Mouse (Mus musculus) CH12.LX (cell line): Measurements from ENCODE around the gene Zfp605. TPM values are rescaled to one million over a fixed set of nuclear protein-coding genes. Genes with fewer than 3 reads are reported as not detected.
"Not testable (repeated sequence)": the region's sequence is repeated elsewhere in the genome, so short reads cannot be mapped to it uniquely, and the experiment has no call there.

Experiments used
- DNase-seq: peaks from one replicate; pipeline ENCODE4 v3.0.0-alpha.2; 2013; ENCODE audit errors: extremely low read depth
- H3K27ac ChIP-seq: 2 replicates; pipeline ENCODE4 v1.5.1; 2012; ENCODE audit warnings: low read depth, mild to moderate bottlenecking, control low read depth, moderate library complexity; ENCODE audit not compliant: insufficient read depth
- H3K27me3 ChIP-seq: replicated peaks from 2 replicates; pipeline ENCODE3; 2012; ENCODE audit warnings: inconsistent platforms
- H3K36me3 ChIP-seq, 2 experiments: replicated peaks in 1 of 2; 2 replicates each; pipeline versions ENCODE3 to v1.6.1; 2012; ENCODE audit warnings: inconsistent platforms in 1 of 2, low read length in 1 of 2, mild to moderate bottlenecking in 1 of 2, mixed read lengths in 1 of 2, moderate library complexity in 1 of 2; ENCODE audit not compliant: control insufficient read depth in 1 of 2, insufficient read depth in 1 of 2
- H3K4me1 ChIP-seq, 2 experiments: 2 replicates each; pipeline ENCODE4 v1.6.1; 2012; ENCODE audit warnings: inconsistent platforms in 1 of 2, moderate library complexity in 1 of 2; ENCODE audit not compliant: insufficient read depth in 2 of 2, control insufficient read depth in 1 of 2
- H3K4me2 ChIP-seq: 2 replicates; pipeline ENCODE4 v1.6.1; 2012; ENCODE audit warnings: low read depth, mild to moderate bottlenecking, control low read depth; ENCODE audit not compliant: poor library complexity, insufficient read depth, severe bottlenecking
- H3K4me3 ChIP-seq, 3 experiments: fragments of 150-350 bp in 1 of 3; sonication (generic) in 1 of 3; replicated peaks in 1 of 3; 2 replicates each; pipeline versions ENCODE3 to v1.5.1; 2011 to 2012; ENCODE audit warnings: low read depth in 2 of 3, low read length in 2 of 3, mild to moderate bottlenecking in 2 of 3, moderate library complexity in 2 of 3, control low read depth in 1 of 3, improper control_type of control experiment in 1 of 3, inconsistent platforms in 1 of 3, mixed read lengths in 1 of 3; ENCODE audit not compliant: poor library complexity in 1 of 3
- H3K79me2 ChIP-seq: replicated peaks from 2 replicates; pipeline ENCODE4 v1.6.1; 2012; ENCODE audit warnings: mild to moderate bottlenecking, moderate library complexity; ENCODE audit not compliant: control insufficient read depth, poor library complexity, insufficient read depth, severe bottlenecking; ENCODE audit errors: extremely low read depth
- H3K9ac ChIP-seq: 2 replicates; pipeline ENCODE4 v1.6.1; 2012; ENCODE audit warnings: low read depth, mild to moderate bottlenecking, control low read depth, moderate library complexity; ENCODE audit not compliant: insufficient read depth
- H3K9me3 ChIP-seq: replicated peaks from 2 replicates; pipeline ENCODE3; 2012; ENCODE audit warnings: low read length, inconsistent platforms, mixed read lengths
- BHLHE40 ChIP-seq: IDR thresholded peaks from 2 replicates; pipeline ENCODE4 v1.6.1; 2011; ENCODE audit warnings: mild to moderate bottlenecking, low read depth, low read length, improper control_type of control experiment
- CTCF ChIP-seq, 2 experiments: IDR thresholded peaks in 1 of 2; conservative IDR thresholded peaks in 1 of 2; 2 replicates each; pipeline ENCODE4 v1.5.1; 2011 to 2012; ENCODE audit warnings: low read depth in 2 of 2, low read length in 2 of 2, improper control_type of control experiment in 1 of 2, inconsistent platforms in 1 of 2, mild to moderate bottlenecking in 1 of 2, moderate library complexity in 1 of 2
- ELF1 ChIP-seq: IDR thresholded peaks from 2 replicates; pipeline ENCODE4 v1.6.1; 2014; ENCODE audit warnings: low read depth, mild to moderate bottlenecking, inconsistent platforms, low read length, improper control_type of control experiment
- EP300 ChIP-seq: IDR thresholded peaks from 2 replicates; pipeline ENCODE4 v1.6.1; 2011; ENCODE audit warnings: low read length, improper control_type of control experiment
- HCFC1 ChIP-seq: IDR thresholded peaks from 2 replicates; pipeline ENCODE4 v1.6.1; 2012; ENCODE audit warnings: low read depth, mild to moderate bottlenecking, inconsistent platforms, low read length, improper control_type of control experiment
- IRF4 ChIP-seq: IDR thresholded peaks from 2 replicates; pipeline ENCODE4 v1.6.1; 2014; ENCODE audit warnings: low read depth, mild to moderate bottlenecking, inconsistent platforms, low read length, improper control_type of control experiment
- JUND ChIP-seq: conservative IDR thresholded peaks from 2 replicates; pipeline ENCODE4 v1.6.1; 2011; ENCODE audit warnings: low read depth, low read length, improper control_type of control experiment
- KAT2A ChIP-seq: IDR thresholded peaks from 2 replicates; pipeline ENCODE4 v1.6.1; 2012; ENCODE audit warnings: low read length, improper control_type of control experiment, inconsistent platforms; ENCODE audit not compliant: insufficient replicate concordance
- MAFK ChIP-seq: IDR thresholded peaks from 2 replicates; pipeline ENCODE4 v1.6.1; 2011; ENCODE audit warnings: low read length, improper control_type of control experiment; ENCODE audit not compliant: insufficient replicate concordance
- MAX ChIP-seq: IDR thresholded peaks from 2 replicates; pipeline ENCODE4 v1.6.1; 2011; ENCODE audit warnings: low read length, improper control_type of control experiment
- MAZ ChIP-seq: IDR thresholded peaks from 2 replicates; pipeline ENCODE4 v1.6.1; 2012; ENCODE audit warnings: low read depth, mild to moderate bottlenecking, inconsistent platforms, low read length, improper control_type of control experiment, moderate library complexity
- MYC ChIP-seq: IDR thresholded peaks from 2 replicates; pipeline ENCODE4 v1.6.1; 2011; ENCODE audit warnings: low read depth, mild to moderate bottlenecking, improper control_type of control experiment, low read length
- NELFE ChIP-seq: IDR thresholded peaks from 2 replicates; pipeline ENCODE4 v1.6.1; 2011; ENCODE audit warnings: low read depth, low read length, improper control_type of control experiment
- NRF1 ChIP-seq: IDR thresholded peaks from 2 replicates; pipeline ENCODE4 v1.6.1; 2014; ENCODE audit warnings: low read depth, mild to moderate bottlenecking, inconsistent platforms, low read length, improper control_type of control experiment, moderate library complexity
- PAX5 ChIP-seq: IDR thresholded peaks from 2 replicates; pipeline ENCODE4 v1.6.1; 2012; ENCODE audit warnings: low read length, inconsistent platforms, mixed read lengths
- POLR2A ChIP-seq: IDR thresholded peaks from 2 replicates; pipeline ENCODE4 v1.6.1; 2011; ENCODE audit warnings: low read depth, mild to moderate bottlenecking, improper control_type of control experiment, low read length
- RAD21 ChIP-seq: IDR thresholded peaks from 2 replicates; pipeline ENCODE4 v1.6.1; 2011; ENCODE audit warnings: low read depth, mild to moderate bottlenecking, low read length, improper control_type of control experiment, moderate library complexity
- SIN3A ChIP-seq: IDR thresholded peaks from 2 replicates; pipeline ENCODE4 v1.6.1; 2012; ENCODE audit warnings: low read length, improper control_type of control experiment, inconsistent platforms
- SMC3 ChIP-seq: IDR thresholded peaks from 2 replicates; pipeline ENCODE4 v1.6.1; 2011; ENCODE audit warnings: low read depth, low read length, improper control_type of control experiment
- TBP ChIP-seq: conservative IDR thresholded peaks from 2 replicates; pipeline ENCODE4 v1.6.1; 2011; ENCODE audit warnings: low read depth, low read length, improper control_type of control experiment
- TCF12 ChIP-seq: IDR thresholded peaks from 2 replicates; pipeline ENCODE4 v1.6.1; 2014; ENCODE audit warnings: low read depth, mild to moderate bottlenecking, inconsistent platforms, low read length, improper control_type of control experiment
- USF2 ChIP-seq: conservative IDR thresholded peaks from 2 replicates; pipeline ENCODE4 v1.6.1; 2011; ENCODE audit warnings: low read depth, low read length, improper control_type of control experiment
- ZC3H11A ChIP-seq: IDR thresholded peaks from 2 replicates; pipeline ENCODE4 v1.6.1; 2012; ENCODE audit warnings: low read depth, mild to moderate bottlenecking, inconsistent platforms, low read length, improper control_type of control experiment
- ZKSCAN1 ChIP-seq: IDR thresholded peaks from 2 replicates; pipeline ENCODE4 v1.6.1; 2012; ENCODE audit warnings: low read depth, inconsistent platforms, low read length, improper control_type of control experiment, borderline replicate concordance
- ZMIZ1 ChIP-seq: IDR thresholded peaks from 2 replicates; pipeline ENCODE4 v1.6.1; 2012; ENCODE audit warnings: low read depth, mild to moderate bottlenecking, inconsistent platforms, low read length, improper control_type of control experiment
- ZNF384 ChIP-seq: IDR thresholded peaks from 2 replicates; pipeline ENCODE4 v1.6.1; 2012; ENCODE audit warnings: low read depth, low read length, improper control_type of control experiment, inconsistent platforms
- dilution Hi-C: fragments of 300-500 bp; cut with MboI; formaldehyde crosslinking; loops from 2 replicates; pipeline ENCODE4 v1.14.3; 2020; ENCODE audit warnings: low sequenced_read_pairs; ENCODE audit not compliant: extremely low pct_unique_long_range_greater_than_20kb, extremely low pct_ligation_motif_present
- in situ Hi-C: fragments of 300-500 bp; cut with MboI; formaldehyde crosslinking; loops from 3 replicates; pipeline ENCODE4 v1.14.3; 2019; ENCODE audit warnings: low sequenced_read_pairs, low pct_ligation_motif_present, low pct_unique_long_range_greater_than_20kb, mixed read lengths
- polyA plus RNA-seq: library from polyadenylated mRNA; unstranded; fragments of >175 nt; gene quantifications from 2 replicates; pipeline ENCODE4 v1.2.1, GENCODE M21; 2012; ENCODE audit warnings: low read depth; ENCODE audit not compliant: insufficient read length
- total RNA-seq, 2 experiments: library from RNA; depleted of rRNA; stranded (reverse); fragments of 300-350 nt in 1 of 2; fragments of >200 nt in 1 of 2; gene quantifications; 2 replicates each; pipeline ENCODE4 v1.2.3; 2012 to 2014

The Zfp605 gene
- total and polyA plus RNA-seq, 3 experiments = 3.9 to 5.9 (median 5.3) TPM

DNA sequence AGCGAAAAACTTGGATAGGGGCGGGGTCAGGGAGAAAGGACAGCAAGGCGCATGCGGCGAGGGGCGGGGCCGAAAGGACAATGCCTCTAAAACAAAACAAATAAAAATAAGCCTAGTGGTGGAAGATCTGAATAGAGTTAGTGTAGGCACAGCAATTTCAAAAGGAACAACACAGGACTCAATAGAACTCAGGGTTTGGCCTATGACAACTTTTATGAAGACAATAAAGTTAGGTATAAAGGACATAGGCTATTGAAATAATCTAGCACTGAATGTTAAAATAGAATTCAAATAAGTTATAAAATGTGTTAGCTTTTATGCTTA, 1.6 kb upstream of the Zfp605 start:
- peak overlapping the region; percentile 61 to 92 (median 83) for H3K4me3 ChIP-seq
- H3K9me3 ChIP-seq = no peaks in the 10 kb centered on the region
- in situ Hi-C loops = no loop called here
- dilution Hi-C loops = no loop called here
- no peak overlapping the region for H3K27ac ChIP-seq
- peaks cover 18% of the 10 kb centered on the region; the same call in 1 of the 2 replicates for H3K79me2 ChIP-seq
- no peaks in the 10 kb centered on the region for H3K27me3 ChIP-seq
- peaks cover 16 to 29% of the 10 kb centered on the region in 2 experiments for H3K4me1 ChIP-seq
- H3K36me3 ChIP-seq = peaks cover 44 to 50% of the 10 kb centered on the region in 2 experiments
- no peak overlapping the region; the same call in 1 of the 2 replicates for H3K9ac ChIP-seq
- TF ChIP-seq BHLHE40 (no peak), TCF12 (no peak), HCFC1 (0 out of 2 replicates have a peak, but pooled peaks have one; percentile 0), SIN3A (no peak; the same call in 1 of the 2 replicates), IRF4 (no peak)
- H3K4me2 ChIP-seq = no peak overlapping the region
- no peak for DNase-seq

DNA sequence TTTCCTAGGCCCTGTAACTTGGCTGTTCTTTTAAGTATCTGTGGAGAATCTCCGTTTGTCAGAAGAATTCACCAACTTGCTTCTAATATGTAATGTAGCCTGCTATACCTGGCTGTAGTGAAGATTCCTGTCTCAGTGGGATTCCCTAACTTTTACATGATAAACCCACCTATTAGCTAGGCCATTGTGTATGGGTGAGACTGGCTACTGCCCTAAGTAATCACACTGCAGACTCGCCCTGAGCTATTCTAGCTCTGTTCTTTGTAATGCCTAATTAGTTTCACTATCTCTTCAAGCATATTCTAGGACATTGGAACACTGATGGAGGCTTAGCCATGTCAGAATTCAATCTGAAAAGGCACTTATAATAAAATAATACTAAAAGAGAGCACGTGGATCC, 12.5 kb downstream of the Zfp605 start:
- dilution Hi-C loops, H3K27ac ChIP-seq: not testable (repeated sequence)
- H3K36me3 ChIP-seq = peaks cover 21 to 50% of the 10 kb centered on the region in 2 experiments

DNA sequence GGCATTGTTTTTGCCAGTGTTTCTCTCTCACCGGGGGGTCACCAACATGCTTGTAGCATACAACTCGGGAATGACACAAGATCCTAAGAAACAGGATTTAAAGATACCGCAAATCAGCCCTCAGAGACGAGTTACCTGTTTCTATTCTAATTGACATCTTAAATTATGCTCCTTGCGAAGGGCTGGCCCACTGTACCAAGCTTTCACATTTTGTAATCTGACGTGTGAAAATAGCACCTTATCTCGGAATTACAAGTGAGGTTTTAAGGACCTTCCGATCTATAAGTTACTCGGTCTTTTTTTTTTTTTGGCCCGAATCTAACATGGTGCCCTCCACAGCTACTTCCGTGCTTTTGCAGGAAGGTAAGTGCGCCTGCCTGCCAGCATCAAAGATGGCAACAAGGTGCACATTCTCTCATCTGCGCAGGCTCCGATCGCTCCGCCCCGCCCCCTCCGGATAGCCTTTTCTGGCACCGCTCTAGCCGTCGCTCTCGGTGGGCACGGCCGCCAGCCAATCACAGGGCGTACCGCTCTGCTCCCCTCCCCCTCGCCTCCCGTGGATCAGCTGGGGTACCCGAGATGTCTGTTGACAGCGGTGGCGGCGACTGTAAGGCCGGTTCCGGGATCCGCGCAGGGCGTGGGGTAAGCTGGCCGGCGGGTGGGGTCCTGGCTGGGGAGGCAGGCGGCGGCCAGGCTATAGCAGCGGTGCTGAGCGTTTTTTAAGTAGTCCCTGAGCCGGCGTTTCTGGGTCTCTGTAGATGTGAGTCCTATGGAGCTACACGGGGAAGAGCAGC, 25.6 kb downstream of the Zfp605 start, which contains the start of gene Chfr:
Gene Chfr (plus strand): TSS at position 550 of the 794 bp plus-strand sequence.
- H3K36me3 ChIP-seq = peaks cover 10 to 25% of the 10 kb centered on the region in 2 experiments
- dilution Hi-C loops (no loop called here), in situ Hi-C loops (no loop called here)
- no peaks in the 10 kb centered on the region for H3K27me3 ChIP-seq
- H3K4me2 ChIP-seq = peak within 1 kb of the TSS; percentile 82
- peaks cover 14% of the 10 kb centered on the region for H3K79me2 ChIP-seq
- H3K4me3 ChIP-seq = peak within 1 kb of the TSS; percentile 80 to 92 (median 85)
- peak within 1 kb of the TSS; percentile 91 for H3K9ac ChIP-seq
- peaks cover 5 to 25% of the 10 kb centered on the region in 2 experiments for H3K4me1 ChIP-seq
- H3K9me3 ChIP-seq = peaks cover 6% of the 10 kb centered on the region
- H3K27ac ChIP-seq = no peak within 1 kb of the TSS
- peak; percentile 98 for DNase-seq
- TF ChIP-seq NELFE (peak; percentile 64), TBP (0 out of 2 replicates have a peak, but pooled peaks have one; percentile 54), MAX (peak; percentile 31; the same call in 1 of the 2 replicates), SIN3A (peak; percentile 100), NRF1 (peak; percentile 91), RAD21 (no peak), JUND (no peak), MYC (no peak), ZNF384 (peak; percentile 97), CTCF (conservative IDR thresholded peaks at IDR 0.05 in 1 of 2, IDR thresholded peaks at IDR 0.05 in 1 of 2; ENCODE audit: low read depth in 2 of 2, low read length in 2 of 2) (no peak), MAFK (no peak), KAT2A (peak; percentile 88; the same call in 1 of the 2 replicates), ZMIZ1 (no peak; the same call in 1 of the 2 replicates), SMC3 (no peak), BHLHE40 (peak; percentile 60), ELF1 (peak; percentile 96), EP300 (no peak), ZKSCAN1 (no peak), MAZ (peak; percentile 84), USF2 (no peak), POLR2A (peak; percentile 66), PAX5 (no peak), ZC3H11A (no peak)

More for the DNA sequence above, 12.5 kb downstream of the Zfp605 start:
- H3K27me3 ChIP-seq, H3K79me2 ChIP-seq, in situ Hi-C loops, H3K4me3 ChIP-seq, H3K9me3 ChIP-seq, H3K4me1 ChIP-seq, DNase-seq, H3K9ac ChIP-seq, H3K4me2 ChIP-seq: not testable (repeated sequence)
